Mouse (Mus musculus): ENCODE data around the gene Gm21190. TPM values are rescaled to one million over a fixed set of nuclear protein-coding genes. Genes with fewer than 3 reads are reported as not detected.
"Not testable (repeated sequence)": the region's sequence is repeated elsewhere in the genome, so short reads cannot be mapped to it uniquely, and the experiment has no call there.

Gm21190 gene
- not detected for total RNA-seq (2021)
- long read RNA-seq, experiment 1: 0 reads
- long read RNA-seq, experiment 2: 0 reads

- not testable (repeated sequence) for DNase-seq (ENCODE audit: low spot score in 2 of 2)
These were observed at the start of gene Gm21190 for GRCm38 (mm10) chr5:15529122-15529521. TSS of gene Gm21190 (minus strand) at chr5:15529222.

GRCm38 (mm10) chr5:15577033-15577432 is 48.0 kb upstream of the Gm21190 start, which contains the start of gene Gm21083:
TSS of gene Gm21083 (plus strand) at chr5:15577333.
- DNase-seq (ENCODE audit: low spot score in 2 of 2): not testable (repeated sequence)

DNA sequence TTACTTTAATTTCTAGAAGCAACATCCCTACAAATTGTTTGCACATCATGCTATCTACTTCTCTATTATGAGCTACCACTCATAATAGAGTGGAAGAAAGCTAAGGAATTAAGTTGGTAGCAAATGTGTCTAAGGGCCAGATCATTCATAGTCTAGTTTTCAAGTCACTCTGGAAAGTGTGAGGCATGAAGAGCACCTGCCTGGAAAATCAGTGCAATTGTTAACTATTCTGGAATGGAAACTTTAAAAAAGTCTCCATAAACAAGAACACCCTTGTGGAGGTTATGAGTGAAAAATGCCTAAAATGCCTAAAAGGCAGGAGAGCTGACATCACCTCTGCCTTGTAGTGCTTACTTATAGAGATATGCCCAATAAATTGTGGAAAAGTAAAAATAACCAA is 44.7 kb upstream of the Gm21190 start:
- not testable (repeated sequence) for DNase-seq (ENCODE audit: low spot score in 2 of 2)

DNA sequence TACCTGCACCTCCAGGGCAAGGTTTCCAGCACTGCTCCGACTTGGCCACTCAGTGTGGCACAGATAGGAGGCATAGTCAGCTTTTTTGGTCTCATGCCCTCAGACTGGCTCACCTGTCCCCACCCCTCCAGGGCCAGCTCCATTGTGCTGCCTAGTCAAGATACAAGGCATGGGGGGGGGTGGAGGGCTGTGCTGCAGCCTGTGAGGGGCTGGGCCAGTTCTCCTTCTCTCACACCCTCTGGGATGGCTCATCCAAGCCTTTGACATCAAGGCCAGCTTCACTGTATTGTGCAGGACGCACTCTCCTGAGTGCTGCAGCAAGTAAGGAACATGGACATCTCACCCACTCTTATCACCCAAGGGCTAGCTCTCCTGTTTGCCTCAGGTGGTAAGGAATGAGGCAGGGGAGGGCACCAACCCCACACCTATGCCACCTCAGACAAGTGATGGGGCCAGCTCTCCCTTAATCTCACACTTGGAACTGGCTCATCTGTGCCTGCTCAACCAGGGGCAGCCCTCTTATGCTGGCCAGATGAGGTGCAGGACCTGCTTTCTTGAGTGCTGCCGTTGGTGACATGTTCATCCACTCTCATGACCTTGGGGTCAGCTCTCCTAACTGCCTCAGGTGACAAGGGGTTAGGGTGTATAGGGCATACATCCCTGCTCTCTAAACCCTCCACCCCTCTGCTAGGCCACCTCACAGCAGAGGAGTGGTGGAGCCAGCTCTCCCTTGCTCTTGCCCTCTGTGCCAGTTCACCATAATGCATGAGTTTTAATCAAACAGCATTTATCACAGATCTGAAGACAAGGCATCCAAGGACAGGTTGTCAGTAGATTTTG is 32.6 kb upstream of the Gm21190 start:
- not testable (repeated sequence) for DNase-seq (ENCODE audit: low spot score in 2 of 2)

- not testable (repeated sequence) for DNase-seq (ENCODE audit: low spot score in 2 of 2)
These were observed 29.6 kb upstream of the Gm21190 start for GRCm38 (mm10) chr5:15558654-15559053.

DNA sequence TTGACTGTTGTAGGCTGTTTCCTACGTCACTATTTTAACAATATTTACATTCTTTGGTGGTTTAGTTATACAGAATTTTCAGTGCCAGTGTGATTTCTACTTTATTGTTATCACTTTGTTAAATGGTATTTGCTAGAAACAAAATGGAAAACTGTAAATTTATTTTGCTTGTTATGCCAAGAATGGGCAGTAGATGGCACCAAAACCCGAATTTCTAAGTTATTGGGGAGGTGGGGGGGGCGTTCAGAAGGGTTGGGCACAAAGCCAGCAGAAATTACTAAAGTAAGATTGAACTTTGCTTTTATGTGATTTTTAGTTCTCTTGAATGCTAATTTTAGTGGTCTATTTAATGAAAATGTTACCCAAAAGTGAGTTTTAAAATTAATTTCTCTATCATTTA is 20.6 kb upstream of the Gm21190 start:
- peak in 1 of 2 experiments; percentile 20 for DNase-seq (ENCODE audit: low spot score in 2 of 2)

- not testable (repeated sequence) for DNase-seq (ENCODE audit: low spot score in 2 of 2)
These were observed 20.1 kb upstream of the Gm21190 start for GRCm38 (mm10) chr5:15549134-15549533.

- DNase-seq (ENCODE audit: low spot score in 2 of 2): not testable (repeated sequence)
These were observed 19.6 kb upstream of the Gm21190 start for GRCm38 (mm10) chr5:15548642-15549041.

DNA sequence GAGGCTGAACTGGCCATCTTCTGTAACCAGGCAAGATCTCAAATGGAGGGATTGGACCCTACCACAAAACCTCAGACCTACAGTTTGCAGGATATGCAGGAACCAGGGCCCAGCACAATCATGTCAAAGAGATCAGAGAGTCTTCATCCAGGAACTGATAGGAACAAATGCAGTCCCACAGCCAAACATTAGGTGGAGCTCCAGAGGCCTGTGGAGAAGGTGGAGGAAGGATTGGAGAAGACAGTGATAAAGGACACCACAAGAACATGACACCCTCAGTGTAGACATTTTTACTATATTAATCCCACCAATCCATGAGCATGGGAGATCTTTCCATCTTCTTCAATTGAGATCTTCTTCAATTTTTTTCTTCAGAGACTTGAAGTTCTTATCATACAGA is 6.6 kb downstream of the Gm21190 start:
- DNase-seq (ENCODE audit: low spot score in 2 of 2): not testable (repeated sequence)

DNA sequence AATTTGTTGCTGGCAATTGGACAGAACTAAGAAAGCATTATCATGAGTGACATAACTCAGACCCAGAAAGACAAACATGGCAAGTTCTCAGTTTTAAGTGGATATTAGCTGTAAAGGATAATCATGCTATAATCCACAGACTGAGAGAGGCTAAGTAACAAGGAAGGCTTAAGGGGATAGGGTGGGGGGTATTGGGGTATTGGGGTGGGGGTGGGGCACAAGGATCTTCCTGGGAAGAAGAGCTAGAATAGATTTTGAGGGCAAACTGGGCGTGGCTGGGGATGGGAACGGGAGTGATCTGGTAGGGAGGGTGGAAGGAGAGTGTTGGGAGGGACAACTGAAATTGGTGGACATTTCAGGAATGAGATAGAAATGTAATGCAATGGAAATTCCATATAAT is 7.0 kb downstream of the Gm21190 start:
- DNase-seq (ENCODE audit: low spot score in 2 of 2): not testable (repeated sequence)

DNA sequence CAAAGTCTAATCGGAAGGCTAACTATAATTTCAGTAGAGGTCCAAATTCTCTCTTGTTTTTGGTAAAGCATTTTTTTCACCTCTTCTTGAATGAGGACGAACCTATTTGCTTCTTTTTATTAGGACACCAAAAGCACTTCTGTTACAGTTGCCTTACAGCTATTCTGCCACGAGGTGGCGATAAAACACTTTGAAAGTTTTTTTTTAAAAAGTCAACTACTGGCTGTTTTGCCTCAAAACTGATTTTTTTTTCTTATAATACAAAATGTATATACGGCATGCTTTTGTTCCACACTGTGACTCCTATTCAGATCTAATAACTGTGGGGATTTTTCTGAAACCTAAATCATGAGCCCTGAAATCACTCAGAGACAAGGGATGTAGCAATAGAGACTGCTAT is 8.6 kb downstream of the Gm21190 start:
- peak; percentile 12 to 29 for DNase-seq (ENCODE audit: low spot score in 2 of 2)

- not testable (repeated sequence) for DNase-seq (ENCODE audit: low spot score in 2 of 2)
These were observed 11.9 kb downstream of the Gm21190 start for GRCm38 (mm10) chr5:15517150-15517549.

GRCm38 (mm10) chr5:15512236-15512635 is 16.8 kb downstream of the Gm21190 start:
- not testable (repeated sequence) for DNase-seq (ENCODE audit: low spot score in 2 of 2)

- DNase-seq (ENCODE audit: low spot score in 2 of 2): not testable (repeated sequence)
These were observed 19.1 kb downstream of the Gm21190 start for GRCm38 (mm10) chr5:15509911-15510310.

- DNase-seq (ENCODE audit: low spot score in 2 of 2): not testable (repeated sequence)
These were observed 20.3 kb downstream of the Gm21190 start for GRCm38 (mm10) chr5:15508460-15509451.

DNA sequence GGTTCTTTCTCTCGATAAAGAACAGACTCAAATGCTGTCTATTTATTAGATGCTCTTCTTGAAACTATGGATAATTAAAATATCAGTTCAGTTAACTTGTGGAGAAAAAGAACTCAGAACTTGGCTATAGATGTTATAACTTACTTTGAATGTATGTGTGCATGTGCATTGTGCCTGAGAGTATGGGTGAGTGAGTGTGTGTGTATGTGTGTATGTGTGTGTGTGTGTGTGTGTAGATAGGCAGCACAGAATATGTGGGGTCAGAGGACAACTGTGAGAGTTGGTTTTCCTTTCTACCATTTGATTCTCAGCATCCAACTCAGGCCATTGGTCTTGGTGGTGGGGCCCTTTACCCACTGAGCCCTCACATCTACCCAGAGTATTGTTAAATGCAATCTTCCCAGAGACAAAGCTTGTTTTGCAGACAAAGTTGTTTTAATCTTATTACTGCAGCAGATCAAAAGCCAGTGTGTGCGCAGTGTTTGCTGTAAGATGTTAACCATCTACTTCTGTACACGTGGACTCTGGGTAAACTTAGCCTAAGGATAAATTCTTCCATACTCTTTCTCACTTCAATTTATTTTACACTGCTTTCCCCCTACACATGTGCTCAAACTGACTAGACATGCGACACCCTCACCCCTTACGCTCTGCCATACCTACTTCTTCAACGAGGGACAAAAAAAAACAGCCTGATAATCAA is 21.1 kb downstream of the Gm21190 start:
- DNase-seq (ENCODE audit: low spot score in 2 of 2): not testable (repeated sequence)

- DNase-seq (ENCODE audit: low spot score in 2 of 2): no peak
These were observed 21.8 kb downstream of the Gm21190 start for GRCm38 (mm10) chr5:15507309-15507619.

- DNase-seq (ENCODE audit: low spot score in 2 of 2): no peak
These were observed 22.3 kb downstream of the Gm21190 start for GRCm38 (mm10) chr5:15506575-15507308.

GRCm38 (mm10) chr5:15498774-15499400 is 30.1 kb downstream of the Gm21190 start:
- not testable (repeated sequence) for DNase-seq (ENCODE audit: low spot score in 2 of 2)

GRCm38 (mm10) chr5:15498350-15498749 is 30.7 kb downstream of the Gm21190 start:
- DNase-seq (ENCODE audit: low spot score in 2 of 2): not testable (repeated sequence)

Measured in layer of hippocampus, postnatal 14 days (tissue).